Mouse (Mus musculus) heart, adult 2 months (tissue): ENCODE data around the gene Gm28539.

Experiments used
- CTCF ChIP-seq: fragments of 200-600 bp; IDR thresholded peaks from 2 replicates; pipeline ENCODE4 v1.8.1; 2022; ENCODE audit warnings: antibody characterized with exemption, mild to moderate bottlenecking, moderate library complexity
- POLR2A ChIP-seq: fragments of 200-500 bp; IDR thresholded peaks from 2 replicates; pipeline ENCODE4 v1.6.1; 2011; ENCODE audit warnings: mild to moderate bottlenecking, low read depth, low read length, control low read depth; ENCODE audit not compliant: insufficient read depth

- TF ChIP-seq POLR2A = no peak
- TF ChIP-seq CTCF = no peak
Measured at GRCm38 (mm10) chr16:18952813-18953212, 116.4 kb downstream of the Gm28539 start.
